Mouse (Mus musculus) liver, embryonic 18 days (tissue): ENCODE data around the gene Egr2. TPM values are rescaled to one million over a fixed set of nuclear protein-coding genes. Genes with fewer than 3 reads are reported as not detected.

Experiments
- polyA plus RNA-seq: library from polyadenylated mRNA; depleted of rRNA; stranded (reverse); fragments of >200 nt; gene quantifications from 2 replicates; pipeline ENCODE4 v1.2.3, GENCODE M21; 2012; rRNA removed

Gene Egr2
- 0.05 and 0.19 TPM in 2 replicates for polyA plus RNA-seq

DNA sequence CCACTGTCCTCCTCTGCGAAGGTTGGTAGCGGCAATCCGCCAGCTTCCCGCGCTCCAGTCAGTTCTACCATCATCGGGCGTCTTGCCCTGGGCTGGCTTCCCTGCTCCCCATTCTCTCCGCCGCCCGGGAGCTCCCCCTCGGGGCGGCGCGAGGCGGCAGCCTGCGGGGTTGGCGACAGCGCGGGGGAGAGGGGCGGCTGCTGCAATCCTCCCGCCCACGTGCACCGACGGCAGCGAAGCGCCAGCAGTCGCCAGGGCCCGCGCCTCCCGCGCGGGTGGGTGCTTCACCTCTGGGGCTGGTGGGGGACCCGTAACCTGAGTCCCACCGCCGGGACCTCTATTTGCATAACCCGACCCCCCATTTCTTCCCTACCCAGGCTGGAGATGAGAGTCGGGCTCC, at the start of gene Egr2:
Gene Egr2, plus strand, starts transcription at position 220 of the 400 bp plus-strand sequence.

DNA sequence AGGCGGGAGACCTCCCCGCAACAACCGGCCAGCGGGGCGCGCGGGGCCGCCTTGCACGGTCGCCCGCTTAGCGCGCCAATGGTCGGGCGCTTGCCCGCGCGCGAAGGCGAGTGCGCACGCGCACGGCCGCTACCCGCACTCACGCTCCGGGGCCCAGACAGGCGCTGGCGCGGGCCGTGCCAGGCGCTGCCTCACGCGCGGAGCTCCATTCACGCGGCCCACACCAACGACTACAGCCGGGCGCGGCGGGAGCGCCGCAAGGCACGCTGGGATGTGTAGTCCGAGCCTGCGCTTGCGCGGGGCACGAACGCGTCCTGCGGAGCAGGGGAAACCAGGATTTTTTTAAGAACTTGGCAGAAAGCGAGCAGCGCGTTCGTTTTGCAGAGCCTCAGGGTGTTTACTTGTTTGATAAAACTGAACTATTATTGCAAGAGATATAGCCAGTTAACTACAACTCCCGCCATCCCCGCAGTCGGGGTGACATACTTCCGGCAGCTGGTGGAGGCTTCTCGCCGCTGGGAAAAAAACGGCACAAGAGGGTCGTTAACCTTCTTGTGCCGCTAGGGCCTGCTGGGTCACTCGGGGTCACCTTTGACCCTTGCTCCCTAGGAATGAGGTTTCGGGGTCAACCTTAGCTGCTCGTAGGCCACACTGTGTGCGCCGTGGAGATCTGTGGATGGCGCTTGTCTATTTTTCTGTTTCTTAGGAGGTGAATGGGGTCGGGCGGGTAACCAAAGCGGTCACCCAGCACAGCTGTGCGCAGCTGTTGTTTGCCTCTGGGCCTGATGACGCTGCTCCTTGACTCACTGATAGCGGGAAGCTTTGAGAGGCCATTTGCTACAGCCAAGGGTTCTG, 13.8 kb downstream of the Egr2 start, which contains the start of gene Ado:
Gene Ado, minus strand, starts transcription at position 79 of the 855 bp plus-strand sequence.

Other genes with a start within 250 kb of the Egr2 start
- gene Ado, start 13.5 kb downstream of the Egr2 start, polyA plus RNA-seq: 2.8 and 2.9 TPM in 2 replicates